In the genomic region with DNA sequence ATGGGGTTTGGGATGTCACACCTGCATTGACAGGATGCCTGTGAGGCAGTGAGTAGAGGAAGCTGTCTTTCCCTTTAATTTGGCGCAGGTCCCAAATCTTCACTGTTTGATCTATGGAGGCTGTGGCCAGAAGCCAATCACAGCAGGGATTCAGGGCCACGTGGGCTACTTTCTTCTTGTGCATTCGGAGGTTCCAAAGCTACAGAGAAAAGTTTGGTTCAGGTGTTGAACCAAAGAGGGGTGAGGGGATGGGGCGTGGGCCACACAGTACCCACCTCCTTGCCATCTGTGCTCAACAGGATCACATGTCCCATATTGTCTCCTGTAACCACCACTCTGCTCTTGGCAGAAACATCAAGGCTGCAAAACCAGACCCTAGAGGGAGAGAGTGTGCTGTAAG, we compare ENCODE assay signal across 14 mouse cellular contexts. TPM values are rescaled to one million over a fixed set of nuclear protein-coding genes. Genes with fewer than 3 reads are reported as not detected.
A peak's percentile ranks its signal among the peaks of the same experiment; 100 is the strongest.
DNase-seq lines count a peak whose midpoint lies in the region; ATAC-seq and TF ChIP-seq lines count a peak whose summit lies in the region.
"Had no signal": no experiment of that assay in that cellular context is flagged by ENCODE, and none has a peak within 500 bp of the region (broad histone marks: within the 10 kb centered on the region; RNA-seq: fewer than 3 reads in every experiment).

No protein-coding gene starts in this region.

- WGBS in forebrain, postnatal 0 days, result 46% methylated on average over 4 of the region's 4 CpGs
- 52% methylated on average over 4 of the region's 4 CpGs for WGBS in forebrain, embryonic 13.5 days
- 66% methylated on average over 4 of the region's 4 CpGs for WGBS in lung, adult 2 months

- H3K9me3 ChIP-seq in forebrain, postnatal 0 days (ENCODE audit: low read length), result no peaks in the 10 kb centered on the region
- H3K9me3 ChIP-seq in forebrain, embryonic 13.5 days (replicated peaks), result no peaks in the 10 kb centered on the region
- H3K9me3 ChIP-seq: heart, embryonic 12.5 days; intestine, embryonic 15.5 days; liver, embryonic 15.5 days had no signal

- peak; percentile 31 for DNase-seq in forebrain, postnatal 0 days
- peak; percentile 22 for DNase-seq in lung, postnatal 10 days
- no peak for DNase-seq in lung, adult 2 months
- peak; percentile 35 to 42 for DNase-seq in cerebellum, postnatal 36 days
- peak; percentile 70 for DNase-seq in thymus, postnatal 14 days
- no peak for DNase-seq in kidney, postnatal 10 days
- DNase-seq: gastrocnemius, adult 2 months; kidney, postnatal 36 days had no signal

- no peak overlapping the region for H3K4me3 ChIP-seq in forebrain, postnatal 0 days (ENCODE audit: low read depth, low read length)
- H3K4me3 ChIP-seq in forebrain, embryonic 13.5 days, result no peak overlapping the region
- H3K4me3 ChIP-seq in lung, adult 2 months (replicated peaks; ENCODE audit: extremely low read depth, low read depth, low read length), result no peak overlapping the region
- H3K4me3 ChIP-seq: gastrocnemius, adult 2 months; heart, embryonic 12.5 days; intestine, embryonic 15.5 days; liver, embryonic 15.5 days had no signal

- no peak overlapping the region for H3K9ac ChIP-seq in forebrain, postnatal 0 days
- H3K9ac ChIP-seq in forebrain, embryonic 13.5 days, result no peak overlapping the region
- H3K9ac ChIP-seq: heart, embryonic 12.5 days; intestine, embryonic 15.5 days; liver, embryonic 15.5 days had no signal

- ATAC-seq in forebrain, postnatal 0 days, result no peak
- ATAC-seq in forebrain, embryonic 13.5 days, result no peak
- ATAC-seq: activated CD4-positive, CD25-positive, alpha-beta regulatory T cell, adult 4 months; intestine, embryonic 15.5 days; midbrain, embryonic 16.5 days had no signal

- H3K27ac ChIP-seq in forebrain, postnatal 0 days (ENCODE audit: low read depth, low read length), result no peak overlapping the region
- no peak overlapping the region for H3K27ac ChIP-seq in forebrain, embryonic 13.5 days
- H3K27ac ChIP-seq: gastrocnemius, adult 2 months; intestine, embryonic 15.5 days; liver, embryonic 15.5 days had no signal

- TF ChIP-seq CTCF in forebrain, postnatal 0 days (IDR thresholded peaks at IDR 0.05; ENCODE audit: low read depth), result no peak
- TF ChIP-seq CTCF in lung, adult 2 months (IDR thresholded peaks at IDR 0.05; ENCODE audit: insufficient read depth, low read length), result no peak

- peaks cover 23% of the 10 kb centered on the region for H3K36me3 ChIP-seq in forebrain, postnatal 0 days (ENCODE audit: insufficient read depth)
- H3K36me3 ChIP-seq in forebrain, embryonic 13.5 days (ENCODE audit: poor library complexity, severe bottlenecking), result peaks cover 49% of the 10 kb centered on the region

- H3K27me3 ChIP-seq in forebrain, postnatal 0 days (ENCODE audit: insufficient read depth, low read length), result no peaks in the 10 kb centered on the region
- no peaks in the 10 kb centered on the region for H3K27me3 ChIP-seq in forebrain, embryonic 13.5 days
- H3K27me3 ChIP-seq: heart, embryonic 12.5 days; intestine, embryonic 15.5 days; liver, embryonic 15.5 days had no signal

- H3K4me2 ChIP-seq in forebrain, postnatal 0 days (ENCODE audit: low read depth), result no peak overlapping the region
- H3K4me2 ChIP-seq in forebrain, embryonic 13.5 days, result no peak overlapping the region
- H3K4me2 ChIP-seq: heart, embryonic 12.5 days; intestine, embryonic 15.5 days; liver, embryonic 15.5 days had no signal

- TF ChIP-seq POLR2A in lung, adult 2 months (IDR thresholded peaks at IDR 0.05; ENCODE audit: borderline replicate concordance, extremely low read depth, low read depth, low read length), result no peak

- H3K4me1 ChIP-seq in forebrain, postnatal 0 days (ENCODE audit: insufficient read depth), result no peaks in the 10 kb centered on the region
- H3K4me1 ChIP-seq in forebrain, embryonic 13.5 days, result peaks cover 8% of the 10 kb centered on the region; the same call in 1 of the 2 replicates
- H3K4me1 ChIP-seq in lung, adult 2 months (ENCODE audit: control insufficient read depth, insufficient read depth, low read length), result no peaks in the 10 kb centered on the region
- H3K4me1 ChIP-seq: heart, embryonic 12.5 days; intestine, embryonic 15.5 days had no signal

RNA-seq across cellular contexts. Expression of a gene that starts 14.3 kb away (rescaled TPM):
- total RNA-seq in forebrain, postnatal 0 days (2014; rRNA removed), result 32.9 and 39.4 TPM in 2 replicates
- polyA plus RNA-seq in forebrain, postnatal 0 days (2015; fragmentation: Nextera tagmentation; extraction: Ambion mirVana), result 24.4 and 32.2 TPM in 2 replicates
- polyA plus RNA-seq in forebrain, embryonic 13.5 days (2015; fragmentation: Nextera tagmentation; extraction: Ambion mirVana), result 30.2 and 33.3 TPM in 2 replicates
- polyA plus RNA-seq in lung, adult 2 months (2012; rRNA removed), result 20.7 and 25.0 TPM in 2 replicates

RNA-seq across cellular contexts. Expression of a gene that starts 14.4 kb away (rescaled TPM):
- 1.5 and 3.4 TPM in 2 replicates for total RNA-seq in forebrain, postnatal 0 days (2014; rRNA removed)
- polyA plus RNA-seq in forebrain, postnatal 0 days (2015; fragmentation: Nextera tagmentation; extraction: Ambion mirVana), result 1.6 and 1.8 TPM in 2 replicates
- polyA plus RNA-seq in forebrain, embryonic 13.5 days (2015; fragmentation: Nextera tagmentation; extraction: Ambion mirVana), result 1.4 and 1.9 TPM in 2 replicates
- polyA plus RNA-seq in lung, adult 2 months (2012; rRNA removed), result 97.4 and 102 TPM in 2 replicates

RNA-seq across cellular contexts. Expression of a gene that starts 19.8 kb away (rescaled TPM):
- total RNA-seq in forebrain, postnatal 0 days (2014; rRNA removed), result 11.2 and 12.9 TPM in 2 replicates
- 10.0 and 10.2 TPM in 2 replicates for polyA plus RNA-seq in forebrain, postnatal 0 days (2015; fragmentation: Nextera tagmentation; extraction: Ambion mirVana)
- polyA plus RNA-seq in forebrain, embryonic 13.5 days (2015; fragmentation: Nextera tagmentation; extraction: Ambion mirVana), result 11.8 and 12.0 TPM in 2 replicates
- polyA plus RNA-seq in lung, adult 2 months (2012; rRNA removed), result 11.8 and 13.9 TPM in 2 replicates

RNA-seq across cellular contexts. Expression of a gene that starts 33.4 kb away (rescaled TPM):
- total RNA-seq in forebrain, postnatal 0 days (2014; rRNA removed), result 48.9 and 50.0 TPM in 2 replicates
- 20.4 and 28.5 TPM in 2 replicates for polyA plus RNA-seq in forebrain, postnatal 0 days (2015; fragmentation: Nextera tagmentation; extraction: Ambion mirVana)
- 34.1 and 38.5 TPM in 2 replicates for polyA plus RNA-seq in forebrain, embryonic 13.5 days (2015; fragmentation: Nextera tagmentation; extraction: Ambion mirVana)
- 21.7 and 31.3 TPM in 2 replicates for polyA plus RNA-seq in lung, adult 2 months (2012; rRNA removed)

RNA-seq across cellular contexts. Expression of a gene that starts 38.7 kb away (rescaled TPM):
- total RNA-seq in forebrain, postnatal 0 days (2014; rRNA removed), result 20.5 and 21.6 TPM in 2 replicates
- polyA plus RNA-seq in forebrain, postnatal 0 days (2015; fragmentation: Nextera tagmentation; extraction: Ambion mirVana), result 18.6 and 22.8 TPM in 2 replicates
- 23.4 and 26.5 TPM in 2 replicates for polyA plus RNA-seq in forebrain, embryonic 13.5 days (2015; fragmentation: Nextera tagmentation; extraction: Ambion mirVana)
- polyA plus RNA-seq in lung, adult 2 months (2012; rRNA removed), result 27.7 and 55.1 TPM in 2 replicates

Comparison
In these comparisons a context has a peak if more than half of its experiments do, and no peak if none do; other contexts are left out.
1. DNase-seq: peak in forebrain, postnatal 0 days (single experiment), lung, postnatal 10 days (single experiment), cerebellum, postnatal 36 days (2 of 2) and thymus, postnatal 14 days (single experiment); none in lung, adult 2 months (single experiment) and kidney, postnatal 10 days (single experiment).
2. RNA of a gene that starts 14.4 kb away (polyA plus RNA-seq): 97.4 to 102 TPM in lung, adult 2 months; 1.6 to 1.8 TPM in forebrain, postnatal 0 days and 1.4 to 1.9 TPM in forebrain, embryonic 13.5 days; every median in the first group is over 10 times any median in the second.